Mouse (Mus musculus) left cerebral cortex, adult 8-10 months (tissue): ENCODE results near the gene Tm4sf4. TPM values are rescaled to one million over a fixed set of nuclear protein-coding genes. Genes with fewer than 3 reads are reported as not detected.

Experiments
- DNase-seq, 2 experiments: peaks; one replicate each; pipeline ENCODE4 v3.0.0; 2022; ENCODE audit warnings: low spot score in 2 of 2
- total RNA-seq, 4 experiments: library from RNA; stranded (reverse); gene quantifications; 2 replicates each; pipeline ENCODE4 v1.2.4; 2022

Tm4sf4 gene
- total RNA-seq, result not detected

DNA sequence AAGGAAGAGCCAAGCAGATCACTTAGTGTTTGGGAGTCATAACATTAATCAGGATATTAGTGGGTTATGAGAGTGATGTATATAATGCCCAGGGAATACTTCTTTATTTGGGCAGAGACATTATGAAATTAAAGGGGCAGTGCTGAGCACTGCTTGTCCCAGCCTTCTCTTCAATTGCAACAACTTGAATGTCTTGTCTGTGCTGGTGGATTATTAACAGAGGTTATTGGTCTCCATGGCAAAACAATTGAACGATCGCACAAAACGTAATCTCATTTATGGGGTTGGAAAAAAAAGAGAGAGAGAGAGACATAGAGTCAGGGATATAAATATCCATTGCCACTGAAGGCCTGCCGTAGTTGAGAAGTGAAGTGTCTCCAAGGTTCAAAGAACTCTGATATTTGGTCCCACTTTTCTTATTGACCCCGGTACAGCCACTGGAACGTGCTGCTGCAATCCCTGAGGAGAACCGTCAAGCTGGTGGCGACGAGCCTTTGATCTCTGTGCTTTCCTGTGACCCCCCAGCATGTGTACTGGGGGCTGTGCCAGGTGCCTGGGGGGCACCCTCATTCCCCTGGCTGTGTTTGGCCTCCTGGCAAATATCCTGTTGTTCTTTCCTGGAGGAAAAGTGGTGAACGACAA, at the start of gene Tm4sf4:
Gene Tm4sf4 (plus strand): TSS at position 226 of the 642 bp plus-strand sequence.
- no peak for DNase-seq

DNA sequence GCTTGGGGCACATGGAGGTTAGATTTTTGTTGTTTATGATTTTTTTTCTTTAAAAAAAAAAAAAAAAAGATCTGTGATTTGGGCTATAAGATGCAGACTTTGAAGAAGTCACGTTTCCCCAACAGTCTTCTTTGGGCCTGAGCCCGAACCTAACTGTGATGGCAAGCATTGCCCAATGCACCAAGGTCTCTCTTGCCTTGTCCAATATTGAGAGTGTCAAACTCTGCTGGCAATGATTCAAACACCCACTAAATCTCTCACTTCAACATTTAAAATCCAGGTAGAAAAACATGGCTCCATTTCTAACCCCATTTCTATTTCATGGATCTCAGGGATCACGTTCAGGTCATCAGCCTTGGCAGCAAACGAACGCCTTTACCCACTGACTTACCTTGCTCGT, 38.7 kb upstream of the Tm4sf4 start:
- no peak for DNase-seq

DNA sequence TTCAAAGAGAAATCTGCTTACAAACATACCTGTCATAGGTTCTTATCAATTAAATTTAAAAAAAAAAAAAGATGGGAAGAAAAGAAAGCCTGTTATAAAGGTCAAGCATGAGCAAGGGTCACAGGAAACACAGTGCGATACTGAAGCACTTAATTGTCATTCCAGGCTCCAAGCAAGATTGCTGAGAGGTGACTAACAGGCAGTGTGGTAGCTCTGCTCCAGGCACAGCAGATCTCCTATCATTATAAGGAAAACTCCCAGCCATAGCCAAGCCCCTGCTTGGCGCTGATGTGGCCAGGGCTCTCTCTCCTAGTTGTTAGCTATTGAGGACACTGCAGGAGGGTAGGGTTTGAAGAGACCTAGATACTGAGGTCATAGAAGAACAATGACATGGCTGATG, 38.2 kb upstream of the Tm4sf4 start:
- DNase-seq, result no peak

DNA sequence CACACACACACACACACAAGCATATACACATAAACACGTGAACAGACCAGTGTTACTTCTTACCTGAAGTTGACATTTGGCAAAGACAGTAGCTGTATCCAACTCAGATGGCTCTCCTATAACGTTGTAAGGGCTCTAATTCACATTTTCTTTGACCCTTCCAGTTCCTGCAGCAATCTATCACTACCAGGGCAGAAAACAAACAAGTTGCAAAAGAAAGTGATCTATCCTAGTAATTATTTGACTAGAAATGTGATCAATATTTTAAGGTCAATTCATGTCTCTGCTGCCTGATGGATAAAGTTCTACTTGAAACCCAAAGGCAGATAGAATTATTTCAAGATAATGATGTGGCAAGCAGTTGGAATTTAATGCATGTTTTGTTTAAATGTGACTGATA, 37.5 kb upstream of the Tm4sf4 start:
- DNase-seq, result no peak

DNA sequence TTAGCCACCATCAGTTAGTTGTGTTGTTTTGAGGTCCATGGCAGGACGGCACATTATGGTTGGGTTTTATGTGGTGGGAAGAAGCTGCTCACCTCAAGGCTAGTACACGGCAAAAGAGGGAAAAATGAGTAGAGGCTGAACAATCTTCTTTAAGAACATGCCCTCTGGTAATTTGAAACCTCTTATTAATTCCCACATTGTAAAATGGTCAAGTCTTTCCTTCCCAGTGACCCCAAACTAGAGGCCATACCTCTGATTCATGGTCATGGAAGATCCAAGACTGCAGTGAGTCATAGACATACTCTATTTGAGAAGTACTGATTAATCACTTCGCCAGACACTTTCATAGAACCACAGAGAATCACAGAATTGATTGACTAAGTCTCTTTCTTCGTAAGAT, 13.6 kb upstream of the Tm4sf4 start:
- DNase-seq, result no peak

DNA sequence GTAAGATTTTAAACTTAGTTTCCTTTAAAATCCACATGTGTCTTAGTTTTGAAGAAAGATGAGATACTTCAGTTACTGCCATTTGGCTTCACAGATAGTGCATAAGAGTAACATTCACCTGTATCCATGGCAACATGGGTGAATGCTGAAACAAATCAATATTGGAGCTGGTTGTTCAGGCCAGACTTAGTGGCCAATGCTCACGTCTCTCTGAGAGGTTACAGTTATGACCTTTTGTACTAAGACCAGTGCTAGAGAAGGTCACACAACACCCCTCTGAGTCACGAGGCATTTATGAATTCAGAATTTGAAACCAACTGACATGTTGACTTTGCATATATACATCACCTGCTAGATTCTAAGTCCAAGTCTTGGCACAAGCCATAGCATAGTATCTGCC, 4.9 kb upstream of the Tm4sf4 start:
- DNase-seq, result no peak

DNA sequence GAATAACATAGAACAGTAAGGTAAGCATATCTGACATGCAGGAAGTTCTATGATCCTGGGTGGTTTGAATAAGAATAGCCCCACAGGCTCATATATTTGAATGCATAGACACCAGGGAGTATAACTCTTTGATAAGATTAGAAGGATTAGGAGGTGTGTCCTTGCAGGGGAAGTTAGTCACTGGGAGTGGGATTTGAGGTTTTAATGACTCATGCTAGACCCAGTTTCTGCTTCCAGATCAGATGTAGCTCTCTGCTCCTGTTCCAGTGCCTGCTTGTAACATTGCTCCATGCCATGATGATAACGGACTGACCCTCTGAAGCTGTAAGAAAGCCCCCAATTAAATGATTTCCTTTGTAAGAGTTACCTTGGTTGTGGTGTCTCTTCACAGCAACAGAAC, 4.5 kb upstream of the Tm4sf4 start:
- no peak for DNase-seq

DNA sequence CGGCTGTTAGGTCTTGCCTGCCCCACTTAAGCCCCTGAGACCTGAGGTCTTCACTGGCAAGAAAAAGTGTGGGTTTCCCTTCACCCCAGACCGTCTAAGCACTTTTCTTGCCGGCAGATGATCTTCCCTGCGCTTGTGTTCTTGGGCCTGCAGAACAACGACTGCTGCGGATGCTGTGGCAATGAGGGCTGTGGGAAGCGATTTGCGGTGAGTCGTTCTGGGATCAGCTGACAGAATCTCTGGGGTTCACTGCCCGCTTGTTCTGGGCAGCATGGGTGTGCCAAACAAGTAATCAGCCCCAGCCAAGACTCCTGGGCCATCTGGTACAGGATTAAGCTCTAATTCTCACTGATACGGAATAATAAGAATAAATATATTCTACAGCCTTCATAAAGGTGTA, 1.2 kb downstream of the Tm4sf4 start:
- DNase-seq, result no peak

DNA sequence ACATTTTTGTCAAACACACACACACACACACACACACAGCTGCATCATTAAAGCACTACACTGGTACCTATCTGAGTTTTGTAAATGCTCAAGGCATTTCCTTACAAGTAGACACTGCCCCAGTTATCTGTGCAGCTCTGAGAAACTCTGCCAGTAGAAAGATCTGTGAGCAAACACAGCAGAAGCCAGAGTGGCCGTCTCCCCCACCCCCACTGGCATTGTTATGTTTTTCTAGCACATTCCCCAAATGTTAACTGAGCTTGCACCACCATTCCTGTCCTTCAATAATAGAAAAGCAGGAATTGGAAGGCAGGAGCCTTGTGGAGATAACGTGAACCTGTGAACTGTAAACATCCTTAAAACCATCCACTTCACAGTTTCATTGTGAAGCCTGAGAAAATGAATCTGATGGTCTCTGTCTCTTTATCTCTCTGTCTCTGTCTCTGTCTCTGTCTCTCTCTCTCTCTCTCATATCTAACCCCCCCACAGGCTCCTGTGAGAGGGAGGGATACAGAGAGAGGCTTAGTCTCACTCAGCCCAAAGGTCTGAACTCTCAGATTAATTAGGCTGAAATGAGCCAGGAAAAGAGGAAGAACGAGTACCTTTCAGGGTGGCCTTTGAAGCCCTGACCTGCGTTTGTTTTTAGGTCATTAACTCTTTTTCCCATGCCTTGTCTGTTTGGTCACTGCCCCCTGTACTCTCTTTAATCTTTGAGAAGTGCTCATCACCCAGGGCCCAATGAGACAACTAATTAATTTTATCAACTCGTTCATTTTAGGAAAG, 3.8 kb downstream of the Tm4sf4 start:
- no peak for DNase-seq

DNA sequence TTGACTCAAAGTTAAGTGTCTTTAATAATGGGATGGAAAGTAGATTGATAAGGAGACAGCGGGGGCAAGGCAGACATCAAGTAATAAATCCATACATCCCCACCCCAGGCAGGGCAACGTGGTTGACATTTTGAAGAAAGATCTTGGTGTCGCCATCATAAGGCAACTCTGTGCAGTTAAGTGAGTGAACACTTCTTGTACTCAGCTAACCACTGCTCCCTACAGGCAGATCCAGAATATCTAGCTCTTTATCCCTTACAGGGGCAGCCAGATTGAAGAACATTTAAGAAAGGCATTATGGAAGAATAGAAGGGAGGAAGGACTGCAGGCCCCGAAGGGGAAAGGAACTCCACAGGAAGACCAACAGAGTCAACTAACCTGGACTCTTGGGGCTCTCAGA, 4.4 kb downstream of the Tm4sf4 start:
- no peak for DNase-seq

DNA sequence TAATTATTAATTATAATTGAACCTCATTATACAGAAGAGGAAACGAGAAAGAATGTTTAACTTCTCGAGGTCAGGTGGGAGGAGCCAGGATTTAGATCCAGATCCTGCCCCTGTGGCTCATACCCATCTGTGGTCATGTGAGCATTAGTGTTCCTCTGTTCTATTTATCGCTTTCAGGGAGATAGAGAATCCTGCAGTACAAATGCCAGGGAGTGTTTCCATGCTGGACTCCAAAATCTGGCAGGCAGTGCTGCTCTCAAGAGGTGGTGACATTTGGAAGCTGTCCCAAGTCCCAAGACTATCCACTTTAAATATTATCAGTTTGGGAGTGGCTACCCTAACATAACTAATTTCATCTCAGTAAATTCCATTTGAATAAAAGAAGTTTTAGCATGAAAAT, 6.6 kb downstream of the Tm4sf4 start:
- no peak for DNase-seq

DNA sequence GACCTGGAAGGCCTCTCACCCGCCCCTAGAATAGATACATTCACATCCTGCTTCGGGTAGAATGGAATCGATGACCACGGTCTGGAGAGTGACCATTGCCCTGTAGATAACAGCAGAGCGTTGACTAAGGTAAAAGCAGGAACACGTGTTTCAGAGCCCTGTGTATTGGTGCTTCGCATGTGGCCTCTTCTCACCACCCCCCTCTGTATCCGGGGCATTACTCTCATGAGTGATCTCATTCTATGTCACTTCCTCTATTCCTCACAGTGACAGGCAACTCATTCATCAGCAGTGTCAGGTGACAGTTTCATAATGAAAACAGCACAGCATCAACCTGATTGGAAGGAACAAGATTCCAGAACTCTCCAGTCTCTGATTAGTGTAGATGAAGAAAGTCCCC, 10.2 kb downstream of the Tm4sf4 start:
- DNase-seq, result no peak

DNA sequence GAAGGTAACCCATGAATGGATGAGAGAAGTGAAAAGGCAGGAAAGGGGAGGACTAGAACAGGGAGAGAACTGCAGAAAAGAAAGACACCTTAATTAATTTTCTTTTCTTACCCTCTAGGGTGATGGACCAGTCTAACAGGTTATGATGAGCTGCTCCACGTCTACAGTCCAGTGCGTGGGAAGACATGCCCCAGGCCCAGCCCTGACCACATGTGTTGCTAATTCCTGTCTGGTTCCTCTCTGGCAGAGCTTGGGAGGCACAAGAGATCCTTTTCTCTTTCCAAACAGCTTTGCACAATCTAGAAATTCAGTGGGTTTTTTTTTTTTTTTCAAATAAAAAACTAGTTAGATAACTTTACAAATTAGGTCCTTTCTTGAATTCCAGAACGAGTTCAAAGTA, 15.8 kb downstream of the Tm4sf4 start:
- no peak for DNase-seq

DNA sequence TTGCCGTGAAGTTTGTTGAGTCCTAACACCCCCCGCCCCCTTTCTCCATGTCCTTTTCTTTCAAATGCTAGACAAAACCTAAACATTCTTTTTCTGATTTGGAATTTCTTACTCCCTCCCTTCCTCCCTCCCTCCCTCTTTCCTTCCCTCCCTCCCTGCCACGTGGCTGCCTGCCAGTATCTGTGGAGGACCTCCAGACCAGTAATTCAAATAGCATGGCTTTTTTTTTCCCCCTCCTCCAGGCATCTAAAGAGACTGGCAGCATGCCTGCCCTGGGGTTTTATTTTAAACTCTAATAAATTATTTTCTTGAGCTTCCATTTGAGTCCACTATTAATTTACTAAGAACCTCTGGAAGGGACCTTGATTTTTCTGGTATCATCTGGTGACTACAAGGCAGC, 20.6 kb downstream of the Tm4sf4 start:
- no peak for DNase-seq

DNA sequence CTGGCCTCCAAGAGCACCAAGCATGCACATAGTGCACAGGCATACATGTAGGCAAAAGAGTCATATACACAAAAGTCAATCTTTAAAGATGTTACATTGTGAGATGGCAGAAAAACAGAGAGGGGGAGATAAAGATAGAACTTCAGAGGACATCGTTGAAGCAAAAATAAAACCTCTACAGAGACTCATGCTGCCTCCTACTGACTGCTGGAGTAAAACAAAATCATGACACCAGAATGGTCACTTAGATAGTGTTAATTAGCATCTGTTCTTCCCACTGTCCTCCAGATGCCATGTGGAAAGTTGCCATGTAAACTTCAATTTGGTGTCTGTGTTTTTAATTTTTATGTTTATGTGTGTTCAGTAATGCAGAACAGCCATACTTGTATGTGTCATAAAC, 22.8 kb downstream of the Tm4sf4 start:
- DNase-seq, result no peak

DNA sequence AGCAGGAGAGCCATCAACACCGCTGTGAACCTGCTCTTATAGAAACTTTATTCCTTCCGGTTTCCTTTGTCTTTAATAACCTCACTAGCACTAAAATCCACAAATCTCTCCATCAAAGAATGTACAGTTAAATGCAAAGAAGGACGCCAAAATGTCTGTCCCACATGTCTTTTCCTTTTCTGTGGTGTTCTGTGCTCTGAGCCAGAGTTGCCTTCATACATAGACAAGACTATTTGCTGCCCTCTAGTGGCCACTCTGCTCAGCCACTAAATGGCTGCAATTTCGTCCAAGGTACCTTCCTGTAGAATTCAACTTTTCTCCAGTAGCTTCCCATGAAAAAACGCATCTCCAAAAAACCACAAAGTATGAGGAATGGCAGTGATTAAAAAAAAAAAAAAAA, 23.3 kb downstream of the Tm4sf4 start:
- DNase-seq, result peak; percentile 27 to 44

DNA sequence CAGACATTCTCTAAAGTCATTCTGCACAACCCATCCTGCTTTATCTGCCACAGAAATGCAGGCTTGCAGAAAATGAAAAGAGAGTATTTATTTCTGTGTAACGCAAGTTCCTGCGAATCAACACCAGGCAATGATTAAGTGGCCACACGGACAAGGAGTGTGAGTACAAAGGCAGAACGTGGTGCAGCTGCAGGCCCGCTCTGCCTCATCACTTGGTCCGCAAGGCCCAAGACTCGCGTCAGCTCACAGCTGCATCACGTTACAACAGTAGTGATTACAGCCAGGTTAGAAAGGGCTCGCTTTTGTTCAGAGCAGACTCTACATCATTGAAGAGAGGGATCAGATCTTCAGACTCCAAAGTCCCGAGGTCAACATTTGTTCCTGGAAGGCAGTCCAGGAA, 33.5 kb downstream of the Tm4sf4 start:
- no peak for DNase-seq

DNA sequence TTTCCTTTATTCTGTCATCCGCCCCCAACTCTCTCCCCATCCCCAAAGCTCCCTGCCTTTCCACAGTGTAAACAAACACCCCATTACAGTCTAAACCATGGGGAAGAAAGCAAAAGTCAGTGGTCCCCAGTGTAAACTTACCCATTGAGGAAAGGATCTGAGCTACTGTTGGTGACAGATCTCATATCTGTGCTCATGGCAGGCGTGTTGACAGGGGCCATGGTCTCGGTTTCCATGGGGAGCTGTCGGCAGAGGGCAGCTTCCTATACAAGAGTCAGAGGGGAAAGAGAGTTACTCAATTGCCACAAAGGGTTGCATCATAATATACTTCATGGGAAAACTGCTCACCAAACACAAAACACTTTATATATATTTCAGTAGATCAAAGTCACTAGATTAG, 38.2 kb downstream of the Tm4sf4 start:
- DNase-seq, result no peak

DNA sequence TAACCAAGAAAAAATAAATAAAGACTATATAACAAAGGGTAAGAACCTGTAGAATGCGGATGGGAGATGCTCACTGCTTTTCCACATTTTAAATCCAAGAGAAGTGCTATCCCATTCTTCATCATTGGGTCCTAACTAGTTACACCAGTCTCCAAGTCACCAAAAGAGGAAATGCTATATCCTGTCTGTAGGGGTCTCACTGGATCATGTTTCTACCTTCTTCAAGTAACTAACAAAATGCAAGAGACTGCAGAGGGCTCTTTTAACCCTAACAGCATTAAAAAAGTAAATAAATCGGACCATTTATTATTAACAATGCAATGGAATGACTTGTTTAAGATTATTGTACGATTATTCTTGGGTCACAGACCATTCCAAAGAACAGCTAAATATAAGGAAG, 41.2 kb downstream of the Tm4sf4 start:
- no peak for DNase-seq

DNA sequence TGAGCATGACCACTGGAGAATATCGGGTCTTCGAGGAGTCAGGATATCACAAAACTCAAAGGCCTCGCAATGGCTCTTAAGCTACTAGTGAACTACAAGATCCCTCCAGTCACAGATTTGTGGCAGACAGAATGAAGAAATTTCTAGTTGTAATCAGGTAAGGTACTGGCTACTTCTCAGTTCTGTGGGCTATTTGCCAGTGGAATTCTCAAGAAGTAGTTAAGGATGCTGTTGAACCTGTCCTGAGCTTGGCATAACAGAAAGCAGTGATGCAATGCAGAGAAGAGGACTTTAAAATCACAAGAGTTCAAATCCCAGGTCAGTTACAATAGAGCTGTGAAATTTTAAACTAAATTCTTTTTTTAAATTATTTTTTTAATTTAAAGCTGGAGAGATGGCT, 44.2 kb downstream of the Tm4sf4 start:
- no peak for DNase-seq

DNA sequence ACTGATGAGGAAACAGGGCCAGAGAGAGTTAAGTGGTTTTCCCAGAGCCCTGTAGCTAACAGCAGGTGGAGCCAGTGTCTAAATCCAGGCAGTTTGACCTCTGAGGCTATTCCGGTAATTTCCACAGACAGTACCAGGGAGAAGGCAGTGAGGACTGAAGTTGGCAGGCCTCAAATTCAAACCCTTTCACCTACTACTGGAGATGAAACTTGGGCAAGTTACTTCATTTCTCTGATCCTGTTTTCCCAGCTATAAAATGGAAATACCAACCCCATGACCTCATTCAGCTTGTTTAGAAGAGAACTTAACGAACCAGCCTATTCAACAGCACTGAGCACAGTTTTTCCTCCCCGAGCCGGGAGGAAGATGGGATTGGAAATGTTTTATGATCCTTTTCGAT, 45.2 kb downstream of the Tm4sf4 start:
- DNase-seq, result no peak

DNA sequence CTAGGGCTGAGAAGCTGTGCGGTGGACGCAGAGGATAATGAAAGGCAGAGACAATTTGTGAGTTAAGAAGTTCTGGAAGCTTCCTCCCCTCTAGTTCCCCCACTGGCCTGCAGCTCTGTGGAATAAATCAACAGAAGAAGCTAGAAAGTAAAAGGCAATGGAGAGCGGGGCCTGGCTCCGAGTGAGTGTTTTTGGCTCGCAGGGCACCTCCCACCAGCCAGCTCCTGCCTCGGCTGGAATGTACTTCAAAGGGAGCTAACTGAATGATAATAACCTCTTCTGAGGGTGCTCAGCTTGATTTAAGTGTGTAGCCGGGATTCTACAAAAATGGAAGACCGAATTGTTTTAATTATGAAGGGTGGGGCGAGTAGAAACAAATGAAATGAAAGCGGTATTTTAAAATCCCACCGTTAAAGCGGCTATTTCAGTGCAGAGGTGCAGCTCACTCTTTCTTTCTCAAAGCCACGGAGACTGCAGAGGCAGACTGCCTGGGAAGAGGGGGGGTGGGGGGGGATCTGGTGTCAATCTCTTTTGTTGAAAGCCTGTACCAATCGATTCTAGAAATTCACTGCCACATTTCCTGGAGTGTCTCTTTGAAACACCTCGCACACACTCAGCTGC, 46.0 kb downstream of the Tm4sf4 start:
- no peak for DNase-seq

DNA sequence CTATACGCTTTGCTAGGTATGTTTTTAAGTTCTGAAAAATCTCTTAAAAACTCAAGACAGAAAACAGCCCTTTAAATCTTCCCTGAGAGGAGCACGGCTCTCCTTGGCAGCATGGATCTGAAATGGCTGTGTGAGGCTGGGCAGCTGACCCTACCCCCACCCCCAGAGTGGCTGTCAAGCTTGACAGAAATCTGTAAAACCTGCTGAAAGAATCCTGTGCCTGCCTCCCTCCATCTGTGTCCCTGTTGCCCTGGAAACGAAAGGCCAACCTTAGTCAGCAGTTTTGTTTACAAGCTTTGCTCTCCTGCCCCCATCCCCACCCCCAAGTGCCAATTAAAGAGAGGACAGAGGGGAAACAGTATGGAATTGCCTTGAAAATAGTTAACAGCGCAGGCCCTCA, 47.3 kb downstream of the Tm4sf4 start:
- no peak for DNase-seq
